Mouse (Mus musculus): ENCODE data around the gene Ubac2.
"Not testable (repeated sequence)": the region's sequence is repeated elsewhere in the genome, so short reads cannot be mapped to it uniquely, and the experiment has no call there.

Ubac2 gene

DNA sequence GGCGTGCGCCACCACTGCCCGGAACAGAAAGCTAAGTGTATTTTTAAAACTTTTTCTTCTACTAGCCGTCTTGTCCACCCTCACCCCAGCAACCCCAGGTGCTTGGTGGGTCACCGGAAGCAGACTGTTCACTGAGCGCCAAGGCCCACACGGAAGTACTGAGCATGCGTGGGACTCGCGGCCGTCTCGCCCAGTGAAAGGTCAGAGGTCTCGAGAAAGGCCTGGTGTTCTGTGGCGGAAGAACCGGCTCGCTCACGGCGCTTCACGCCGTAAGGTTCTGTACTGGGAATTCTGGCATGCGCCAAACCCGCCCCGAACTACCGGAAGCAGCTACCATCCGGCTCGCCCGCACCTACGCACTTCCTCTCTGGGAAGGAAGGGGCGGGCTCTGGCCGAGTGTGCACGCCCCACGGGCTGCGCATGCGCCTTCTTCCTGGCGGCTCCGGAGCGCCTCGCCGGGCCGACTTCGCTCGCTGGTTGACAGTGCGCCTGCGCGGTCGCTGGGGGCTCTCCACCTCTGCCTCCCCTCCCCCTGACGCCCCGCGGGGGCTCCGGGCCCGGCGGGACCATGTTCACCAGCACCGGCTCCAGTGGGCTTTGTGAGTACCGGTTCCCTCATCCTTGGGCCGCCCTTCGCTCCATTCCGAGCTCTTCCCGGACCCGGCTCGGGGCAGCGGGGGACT is at the start of gene Ubac2:
TSS of gene Ubac2 (plus strand) at position 445 of the 683 bp plus-strand sequence.
- DNase-seq (ENCODE audit: low spot score in 2 of 2), result peak; percentile 96 to 100

DNA sequence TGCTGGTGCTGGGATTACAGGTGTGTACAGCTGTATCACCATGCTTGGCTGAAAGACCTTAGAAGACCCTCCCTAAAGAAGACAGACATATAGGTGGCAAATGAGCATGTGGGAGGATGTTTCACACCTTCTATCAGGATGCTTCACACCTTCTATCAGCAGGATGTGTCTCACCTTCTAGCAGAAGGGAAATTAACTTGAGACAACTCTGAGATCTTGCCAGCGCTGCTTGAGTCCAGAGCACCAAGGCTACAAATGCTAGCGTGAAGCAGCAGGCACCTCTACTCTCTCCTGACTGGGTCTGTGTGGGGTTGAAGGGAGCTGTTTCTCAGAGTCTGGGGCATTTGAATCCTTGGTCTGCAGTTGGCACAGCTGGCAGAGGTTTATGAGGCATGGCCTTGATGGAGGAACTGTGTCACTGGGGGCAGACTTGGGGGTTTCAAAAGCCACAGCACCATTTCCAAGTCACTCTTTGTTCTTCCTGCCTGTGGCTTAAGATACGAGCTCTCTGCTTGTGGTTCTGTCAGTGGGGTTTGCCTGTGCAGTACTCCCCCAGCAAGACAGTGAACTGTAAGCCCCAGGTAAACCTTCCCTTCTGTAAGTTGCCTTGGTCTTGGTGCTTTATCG is 48.5 kb upstream of the Ubac2 start:
- DNase-seq (ENCODE audit: low spot score in 2 of 2), result peak; percentile 24 to 26

DNA sequence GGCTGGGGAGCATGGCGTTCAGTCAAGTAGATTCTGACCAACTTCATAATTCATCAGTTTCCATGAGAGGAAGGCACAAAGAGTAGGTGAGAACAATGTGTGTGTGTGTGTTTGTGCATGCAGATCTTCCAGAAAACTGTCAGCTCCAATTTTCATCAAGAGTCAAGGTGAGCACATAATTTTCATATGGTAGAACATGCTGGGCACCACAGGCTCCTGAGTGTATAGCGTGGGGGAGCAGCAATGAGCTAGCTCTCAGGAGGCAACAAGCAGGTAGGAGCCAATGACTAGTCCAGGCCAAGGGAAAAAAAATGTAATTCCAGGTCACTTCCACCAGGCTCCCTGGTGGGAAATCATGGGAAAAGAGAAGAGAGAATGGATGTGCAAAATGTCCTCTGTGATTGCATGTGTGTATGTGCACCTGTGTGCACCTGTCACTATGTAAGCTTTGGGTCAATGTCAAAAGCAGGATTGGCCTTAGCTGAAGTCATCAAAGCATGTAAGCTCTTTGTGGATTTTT is 45.4 kb upstream of the Ubac2 start:
- DNase-seq (ENCODE audit: low spot score in 2 of 2), result no peak

DNA sequence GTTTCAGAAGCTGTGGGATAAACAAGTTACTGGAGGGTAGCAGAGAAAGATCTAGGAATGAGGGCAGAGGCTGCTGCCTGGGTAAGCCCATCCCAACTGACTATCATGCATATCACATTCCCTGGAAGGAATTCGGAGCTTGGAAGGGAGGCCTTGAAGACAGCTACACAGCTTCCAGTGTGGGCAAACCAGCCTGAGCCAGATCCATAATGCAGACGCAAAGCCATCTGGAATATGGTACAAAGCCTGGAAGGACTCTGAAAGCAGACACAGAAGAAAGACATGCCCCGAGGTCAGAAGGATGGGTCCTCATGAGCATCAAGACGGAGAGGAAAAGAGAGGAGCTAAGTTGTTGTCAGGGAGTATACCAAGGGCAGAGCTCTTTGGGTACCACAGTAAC is 40.3 kb upstream of the Ubac2 start:
- no peak for DNase-seq (ENCODE audit: low spot score in 2 of 2)

DNA sequence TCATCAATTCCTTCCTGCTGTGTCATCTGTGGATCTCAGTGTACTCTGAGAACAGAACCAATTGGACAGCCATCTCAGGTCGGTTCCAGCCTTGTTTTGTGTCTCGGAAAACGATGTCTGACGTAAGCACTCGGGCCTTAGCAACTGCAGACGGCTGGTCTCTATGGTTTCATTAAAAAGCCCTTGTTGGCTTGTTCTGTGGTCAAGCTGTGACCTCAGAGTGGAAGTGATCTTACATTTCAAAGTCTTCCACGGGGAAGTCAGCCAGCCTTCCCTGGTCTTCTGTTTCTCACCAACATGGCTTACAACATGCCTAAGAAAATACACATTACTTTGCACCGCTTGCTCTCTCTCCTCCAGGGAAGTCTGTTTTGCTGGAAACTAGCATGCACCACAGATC is 38.2 kb upstream of the Ubac2 start:
- no peak for DNase-seq (ENCODE audit: low spot score in 2 of 2)

DNA sequence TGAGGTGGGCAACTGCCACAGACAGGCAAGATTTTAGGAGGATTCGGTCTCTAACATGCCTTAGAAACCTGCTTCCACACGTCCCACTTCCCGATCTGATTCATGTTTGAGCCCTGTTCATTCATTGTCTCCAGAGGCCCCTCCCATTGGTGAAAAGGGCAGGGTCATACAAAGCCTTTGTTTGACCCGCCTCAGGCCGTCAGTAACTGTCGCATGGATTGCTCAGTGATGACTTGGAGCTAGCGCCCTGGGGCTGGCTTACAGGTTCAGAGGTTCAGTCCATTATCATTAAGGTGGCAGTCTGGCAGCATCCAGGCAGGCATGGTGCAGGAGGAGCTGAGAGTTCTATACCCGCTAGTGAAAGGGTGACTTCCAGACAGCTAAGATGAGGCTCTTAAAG is 33.9 kb upstream of the Ubac2 start:
- no peak for DNase-seq (ENCODE audit: low spot score in 2 of 2)

DNA sequence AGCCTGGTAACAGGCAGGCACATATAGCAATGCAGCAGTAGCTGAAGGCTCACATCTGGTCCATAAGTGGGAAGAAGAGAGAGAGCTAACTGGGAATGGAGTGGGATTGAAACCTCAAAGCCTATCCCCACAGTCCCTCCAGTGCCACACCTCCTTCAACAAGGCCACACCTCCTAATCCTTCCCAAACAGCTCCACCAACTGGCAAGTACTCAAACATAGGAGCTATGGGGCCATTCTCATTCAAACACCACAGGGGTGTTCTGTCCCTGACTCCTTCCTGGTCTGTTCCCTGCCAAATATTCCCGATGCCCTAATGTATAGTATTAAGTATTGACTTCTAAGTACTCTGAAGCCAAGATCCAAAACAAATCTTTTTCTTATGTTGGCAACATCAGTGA is 27.2 kb upstream of the Ubac2 start:
- DNase-seq (ENCODE audit: low spot score in 2 of 2), result no peak

DNA sequence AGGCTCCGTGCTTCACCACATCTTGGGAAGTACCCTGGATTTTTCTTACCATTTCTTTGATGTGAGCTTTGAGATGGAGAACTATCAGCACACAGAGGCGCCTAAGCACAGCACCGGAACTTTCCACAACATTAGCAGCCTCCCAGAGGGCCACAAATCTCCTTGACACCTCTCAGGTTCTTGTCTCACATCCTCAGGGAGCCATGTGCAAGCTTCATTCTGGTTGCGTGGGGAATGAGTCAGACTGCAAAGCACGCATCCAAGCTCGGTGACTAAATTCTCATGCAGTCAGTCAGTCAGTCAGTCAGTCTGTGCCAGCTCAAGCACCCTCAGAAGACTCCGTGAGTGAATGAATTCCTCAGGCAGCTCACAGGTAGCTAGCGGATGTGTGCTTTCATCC is 25.9 kb upstream of the Ubac2 start:
- DNase-seq (ENCODE audit: low spot score in 2 of 2), result no peak

DNA sequence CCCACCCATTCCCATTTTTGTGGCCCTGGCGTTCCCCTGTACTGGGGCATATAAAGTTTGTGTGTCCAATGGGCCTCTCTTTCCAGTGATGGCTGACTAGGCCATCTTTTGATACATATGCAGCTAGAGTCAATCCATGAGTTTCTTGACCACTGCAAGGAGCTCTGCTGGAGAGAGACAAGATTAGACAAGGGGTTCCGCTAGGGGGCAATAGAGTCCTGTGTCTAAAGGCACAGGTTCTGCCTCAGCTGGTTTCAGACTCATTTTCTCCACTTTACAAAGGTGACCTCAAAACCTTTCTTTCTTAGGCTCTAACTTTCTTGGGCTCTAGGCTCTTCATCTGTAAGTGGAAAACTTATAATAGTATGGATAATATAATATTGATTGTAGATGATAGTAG is 13.3 kb upstream of the Ubac2 start:
- peak; percentile 59 to 90 for DNase-seq (ENCODE audit: low spot score in 2 of 2)

DNA sequence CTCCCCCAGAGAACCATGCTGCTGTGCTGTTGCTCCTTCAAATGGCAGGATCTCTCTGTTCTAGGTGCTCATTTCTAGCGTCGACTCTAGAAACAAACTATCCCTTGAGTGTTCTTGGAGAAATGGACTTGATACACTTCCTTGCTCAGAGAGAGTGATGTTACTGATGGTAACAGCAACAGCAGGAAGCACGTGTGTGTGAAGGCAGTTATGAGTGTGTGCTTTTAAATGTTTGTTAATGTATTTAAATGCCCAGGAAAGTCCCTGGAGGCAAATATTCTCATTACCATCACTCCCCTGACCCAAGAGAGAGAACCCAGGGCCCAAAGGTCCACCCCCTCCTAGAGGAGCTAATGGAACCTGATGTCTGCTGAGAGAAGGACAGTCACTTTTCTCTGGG is 11.8 kb upstream of the Ubac2 start:
- no peak for DNase-seq (ENCODE audit: low spot score in 2 of 2)

DNA sequence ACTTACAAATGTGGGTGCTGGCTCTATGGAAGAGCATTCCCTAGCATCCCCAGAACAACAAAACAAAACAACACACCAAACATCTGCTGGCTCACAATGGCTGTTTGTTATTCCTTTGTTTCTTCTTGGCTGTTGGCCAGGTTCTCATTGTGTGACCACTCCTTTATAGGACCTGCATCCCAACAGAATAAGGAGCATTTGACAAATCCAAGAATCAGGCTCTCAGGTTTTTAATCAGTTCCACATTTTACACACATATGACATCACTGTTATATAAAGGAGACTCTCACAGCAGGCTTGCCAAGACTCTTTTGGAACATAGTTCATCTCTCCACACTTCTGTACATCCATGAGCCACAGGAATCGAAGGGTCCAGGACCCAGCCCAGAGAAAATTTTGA is 9.3 kb upstream of the Ubac2 start:
- no peak for DNase-seq (ENCODE audit: low spot score in 2 of 2)

DNA sequence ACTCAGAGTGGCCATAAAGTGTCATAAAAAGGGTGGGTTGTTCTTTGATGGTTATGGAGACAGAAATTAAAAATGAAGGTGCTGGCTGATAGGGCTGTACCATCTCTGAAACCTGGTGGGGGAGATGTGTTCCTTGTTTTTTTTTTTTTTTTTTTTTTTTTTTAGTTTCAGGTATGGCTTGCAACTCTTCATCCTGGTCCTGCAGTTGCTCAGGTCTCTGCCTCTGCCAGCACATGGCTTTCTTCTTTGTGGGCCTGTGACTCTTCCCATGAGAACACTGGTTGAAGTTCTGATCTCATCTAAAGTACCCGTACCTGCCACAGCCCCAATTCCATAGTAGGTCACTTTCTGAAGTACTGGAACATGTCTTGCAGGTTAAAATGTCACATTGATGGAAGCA is 5.7 kb upstream of the Ubac2 start:
- DNase-seq (ENCODE audit: low spot score in 2 of 2), result no peak

DNA sequence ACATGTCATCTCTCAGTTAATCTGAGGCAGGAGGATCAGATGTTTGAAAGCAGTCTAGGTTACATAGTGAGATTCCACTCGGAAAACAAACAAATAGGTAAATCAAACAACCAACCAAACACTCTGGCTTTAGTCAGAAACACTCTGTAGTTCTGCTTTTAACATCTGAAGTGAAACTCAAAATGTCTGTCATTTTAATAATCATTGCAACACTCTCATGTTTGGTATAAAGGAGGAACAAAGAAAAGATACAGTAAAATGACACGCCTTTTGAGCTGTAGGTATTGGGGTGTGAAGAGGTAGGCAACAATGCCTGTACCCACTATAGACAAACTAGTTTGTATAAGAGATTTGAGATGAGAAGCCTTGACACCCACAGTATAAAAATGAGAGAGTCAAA is 5.2 kb upstream of the Ubac2 start:
- no peak for DNase-seq (ENCODE audit: low spot score in 2 of 2)

DNA sequence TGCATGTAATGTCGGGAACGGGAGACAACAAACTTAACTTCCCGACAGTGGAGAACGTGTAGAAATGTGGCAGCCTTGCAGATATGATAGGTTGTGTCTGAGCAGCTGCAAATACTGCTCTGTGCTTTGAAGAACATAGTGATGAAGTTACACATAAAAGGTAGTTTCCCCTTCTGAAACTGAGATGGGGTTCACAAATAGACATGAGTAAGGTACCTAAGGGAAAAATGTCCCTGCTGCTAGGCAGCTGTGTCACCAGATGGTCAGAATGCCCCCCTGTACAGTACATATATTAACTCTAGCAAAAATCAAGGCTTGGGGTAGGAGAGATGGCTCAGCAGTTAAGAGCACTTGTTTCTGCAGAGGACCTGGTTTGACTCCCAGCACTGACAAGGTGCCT is 4.8 kb upstream of the Ubac2 start:
- no peak for DNase-seq (ENCODE audit: low spot score in 2 of 2)

DNA sequence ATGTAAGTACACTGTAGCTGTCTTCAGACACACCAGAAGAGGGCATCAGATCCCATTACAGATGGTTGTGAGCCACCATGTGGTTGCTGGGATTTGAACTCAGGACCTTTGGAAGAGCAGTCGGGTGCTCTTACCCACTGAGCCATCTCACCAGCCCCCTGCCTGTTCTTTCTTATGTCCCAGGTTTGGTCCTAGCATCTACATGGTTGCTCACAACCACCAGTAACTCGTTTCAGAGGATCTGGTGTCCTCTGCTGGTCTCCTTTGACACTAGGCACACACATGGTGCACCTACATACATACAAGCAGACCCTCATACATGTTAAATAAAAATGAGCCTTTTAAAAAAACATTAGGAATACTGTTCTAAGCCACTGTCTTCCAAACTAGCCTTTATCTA is 2.2 kb upstream of the Ubac2 start:
- not testable (repeated sequence) for DNase-seq (ENCODE audit: low spot score in 2 of 2)

DNA sequence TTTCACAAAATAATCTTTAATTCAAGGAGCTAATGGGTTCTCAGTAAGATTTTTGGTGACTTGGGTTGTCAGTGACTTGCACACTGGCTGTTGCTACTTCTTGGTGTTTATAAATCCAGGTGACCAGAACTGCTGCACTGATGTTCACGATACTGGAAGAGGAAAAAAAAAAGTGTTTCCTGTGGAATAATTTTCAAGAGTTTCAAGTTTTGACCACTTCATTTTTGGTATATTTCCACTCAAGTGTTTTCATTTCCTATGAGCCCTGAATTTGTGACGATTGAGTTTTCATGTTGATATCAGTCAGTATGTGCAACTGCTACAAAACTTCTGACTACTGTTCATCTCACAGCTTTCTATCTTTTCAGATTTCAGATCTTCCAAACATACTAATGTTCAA is 1.6 kb upstream of the Ubac2 start:
- no peak for DNase-seq (ENCODE audit: low spot score in 2 of 2)

DNA sequence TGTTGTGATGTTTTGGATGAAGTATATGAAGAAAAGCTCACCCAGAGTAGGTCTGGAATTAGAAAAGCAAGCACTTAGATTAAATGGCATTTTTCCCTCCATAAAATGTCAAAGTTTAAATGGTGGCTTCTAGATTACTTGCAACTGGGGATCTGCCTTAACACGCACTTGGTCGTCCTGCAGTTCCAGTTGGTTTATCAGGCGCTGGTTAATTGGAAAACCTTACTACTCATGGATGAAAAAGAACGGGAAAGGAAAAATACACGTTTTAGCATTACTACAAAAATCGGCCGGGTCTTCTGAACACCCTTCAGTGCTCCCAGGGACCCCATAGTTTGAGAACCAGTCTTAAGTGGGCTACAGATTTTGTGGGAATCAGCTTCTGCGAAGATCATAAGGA is 780 bp upstream of the Ubac2 start:
- DNase-seq (ENCODE audit: low spot score in 2 of 2), result no peak

DNA sequence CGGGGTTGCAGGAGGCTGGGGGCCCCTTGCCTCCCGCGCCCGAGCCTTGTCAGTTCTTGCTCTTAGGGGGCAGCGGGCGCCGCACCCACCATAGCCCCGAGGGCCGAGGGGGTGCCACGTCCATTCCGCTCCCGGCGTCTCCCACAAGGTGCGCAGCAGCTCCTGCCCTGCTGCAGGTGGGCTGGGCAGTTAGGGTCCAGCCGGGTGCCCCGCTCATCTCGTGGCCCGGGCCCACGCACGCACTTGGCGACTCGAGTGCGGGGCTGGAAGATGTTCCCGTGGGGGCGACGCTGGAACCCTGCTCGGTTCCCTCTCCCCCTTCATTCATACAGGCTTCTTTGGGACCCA is 413 bp downstream of the Ubac2 start:
- no peak for DNase-seq (ENCODE audit: low spot score in 2 of 2)

DNA sequence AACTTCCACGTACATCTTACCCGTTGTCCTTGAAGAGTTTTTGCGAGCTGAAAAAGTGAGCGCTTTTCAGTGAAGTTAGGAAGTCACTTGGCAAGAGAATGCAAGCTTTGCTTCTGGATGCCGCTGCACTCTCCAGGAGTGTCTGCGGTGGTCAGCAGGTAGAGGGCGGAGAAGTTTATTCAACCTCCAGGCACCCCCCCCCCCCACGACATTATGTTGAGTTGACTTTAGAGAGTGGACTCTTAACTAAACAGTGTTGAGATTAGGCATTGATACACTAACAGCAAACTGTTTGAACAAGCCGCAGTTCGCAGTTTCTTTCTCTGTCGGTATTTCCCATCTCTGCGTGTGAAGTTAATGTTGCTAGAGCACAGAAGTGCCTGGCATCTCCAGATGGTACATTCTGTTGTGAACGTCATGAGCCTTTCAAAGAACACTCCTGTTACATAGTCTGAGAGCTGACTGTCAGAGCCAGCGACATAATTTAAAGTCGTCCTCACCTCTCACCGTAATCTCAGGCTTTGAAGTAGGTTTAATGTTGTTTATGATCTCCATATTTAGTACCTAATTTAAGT is 933 bp downstream of the Ubac2 start:
- peak; percentile 34 to 51 for DNase-seq (ENCODE audit: low spot score in 2 of 2)

DNA sequence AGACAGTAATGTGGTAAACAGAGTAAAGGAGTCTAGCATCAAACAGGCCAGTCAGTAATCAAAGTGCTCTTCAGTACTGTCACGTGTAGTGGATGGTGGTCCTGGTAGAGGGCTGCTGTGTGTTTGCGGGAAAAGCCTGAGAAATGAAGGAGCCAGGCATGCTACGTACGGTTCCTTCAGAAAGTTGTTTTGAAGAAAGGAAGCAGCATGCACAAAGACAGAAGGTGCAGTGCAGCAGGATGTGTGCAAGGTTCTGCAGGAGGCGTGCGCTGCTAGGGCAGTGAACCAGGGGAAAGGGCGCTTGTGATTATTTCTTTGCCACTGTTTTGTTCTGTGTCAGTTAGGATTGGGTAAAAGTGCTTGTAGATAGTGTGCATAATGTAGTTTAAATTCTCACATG is 2.8 kb downstream of the Ubac2 start:
- DNase-seq (ENCODE audit: low spot score in 2 of 2), result peak; percentile 46 to 50

DNA sequence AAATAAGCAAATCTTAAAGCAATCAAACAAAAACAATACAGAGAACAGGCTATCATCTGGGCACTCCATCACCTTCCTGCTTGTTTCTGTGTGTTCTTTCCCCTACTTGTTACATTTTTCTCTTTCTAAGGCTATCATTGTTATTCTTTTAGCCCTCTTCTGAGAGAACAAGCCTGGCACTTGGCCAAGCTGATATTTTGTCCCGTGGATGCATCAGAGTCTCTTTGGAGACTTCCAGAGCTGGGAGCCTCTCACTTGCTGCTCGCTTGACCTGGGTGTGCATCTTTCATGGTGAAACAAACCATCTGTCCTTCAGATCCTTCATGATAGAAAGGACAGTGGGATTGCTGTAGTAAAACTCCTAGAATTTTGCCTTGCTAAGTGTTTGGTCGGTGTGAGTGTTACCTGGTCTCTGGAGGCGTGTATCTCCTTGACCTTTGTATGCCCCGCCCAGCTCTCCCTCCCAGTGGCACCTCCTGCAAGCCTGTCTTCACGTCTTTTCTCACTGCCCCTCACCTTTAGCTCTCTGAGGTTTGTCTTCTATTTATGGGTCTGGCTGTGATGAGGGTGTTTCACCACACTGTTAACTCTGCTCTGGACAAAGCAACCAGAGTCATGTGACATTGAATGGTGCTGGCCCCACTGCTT is 5.9 kb downstream of the Ubac2 start:
- DNase-seq (ENCODE audit: low spot score in 2 of 2), result no peak

DNA sequence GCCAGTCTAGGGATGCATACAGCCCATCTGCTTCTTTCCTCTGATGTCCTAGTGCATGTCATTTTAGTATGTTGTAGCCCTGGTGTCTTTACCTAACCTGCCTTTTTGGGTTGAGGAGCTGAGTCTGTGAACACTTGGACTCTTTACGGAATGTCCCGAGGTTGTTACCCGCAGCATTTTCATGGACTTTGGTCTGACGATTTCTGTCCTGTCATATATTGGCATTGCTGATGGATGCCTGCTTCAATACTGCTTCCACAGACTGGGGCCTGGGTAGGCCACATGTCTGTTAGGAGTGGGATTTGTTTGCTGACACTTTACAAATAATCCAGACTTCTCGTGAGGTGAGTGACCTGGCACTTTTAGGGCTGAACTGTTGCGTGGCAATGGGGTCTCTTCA is 15.3 kb downstream of the Ubac2 start:
- no peak for DNase-seq (ENCODE audit: low spot score in 2 of 2)
